ENCODE assay signal across 23 mouse cellular contexts in genomic region chr5:100230038-100230437, GRCm38 (mm10).
"Had no signal": no experiment of that assay in that cellular context is flagged by ENCODE, and none has a peak within 500 bp of the region (broad histone marks: within the 10 kb centered on the region; RNA-seq: fewer than 3 reads in every experiment).

No protein-coding gene starts in this region.

- H3K9me3 ChIP-seq: heart, embryonic 10.5 days; heart, embryonic 12.5 days; hindbrain, embryonic 10.5 days; hindbrain, embryonic 12.5 days; limb, embryonic 10.5 days; limb, embryonic 12.5 days; liver, embryonic 13.5 days had no signal

- H3K9ac ChIP-seq: heart, embryonic 12.5 days; hindbrain, embryonic 12.5 days; hindbrain, embryonic 14.5 days; limb, embryonic 12.5 days; liver, embryonic 13.5 days had no signal

- ATAC-seq: hindbrain, embryonic 16.5 days; inflammation-experienced regulatory T-cells, adult 6 months had no signal

- H3K4me2 ChIP-seq: heart, embryonic 12.5 days; hindbrain, embryonic 12.5 days; hindbrain, embryonic 14.5 days; limb, embryonic 12.5 days; liver, embryonic 11.5 days; liver, embryonic 13.5 days had no signal

- H3K36me3 ChIP-seq: heart, embryonic 10.5 days; heart, embryonic 12.5 days; hindbrain, embryonic 10.5 days; hindbrain, embryonic 12.5 days; limb, embryonic 10.5 days; limb, embryonic 12.5 days; liver, embryonic 13.5 days had no signal

- H3K4me3 ChIP-seq: gastrocnemius, adult 2 months; heart, embryonic 10.5 days; heart, embryonic 12.5 days; hindbrain, embryonic 10.5 days; hindbrain, embryonic 12.5 days; layer of hippocampus, adult 2 months; left cerebral cortex, adult 2 months; limb, embryonic 10.5 days; limb, embryonic 12.5 days; liver, embryonic 13.5 days had no signal

- H3K27ac ChIP-seq: gastrocnemius, adult 2 months; heart, embryonic 10.5 days; hindbrain, embryonic 10.5 days; hindbrain, embryonic 12.5 days; hindbrain, embryonic 14.5 days; layer of hippocampus, adult 2 months; left cerebral cortex, adult 2 months; limb, embryonic 10.5 days; limb, embryonic 12.5 days; liver, embryonic 13.5 days had no signal

- DNase-seq: gastrocnemius, adult 2 months; gastrocnemius, postnatal 10 days; gastrocnemius, postnatal 25 days; heart, postnatal 10 days; heart, postnatal 4 days; kidney, adult 11 months; kidney, adult 8-10 months; kidney, postnatal 10 days; kidney, postnatal 4 days; liver; liver, embryonic 13.5 days had no signal

- H3K27me3 ChIP-seq: hindbrain, embryonic 12.5 days; limb, embryonic 12.5 days; liver, embryonic 13.5 days had no signal
